Mouse (Mus musculus) heart, postnatal 0 days (tissue): Measurements from ENCODE around the gene Yes1. TPM values are rescaled to one million over a fixed set of nuclear protein-coding genes. Genes with fewer than 3 reads are reported as not detected.

ENCODE experiments used
- ATAC-seq: fragments of 200-750 bp; cut with Nextera tagmentation; 2 replicates; pipeline ENCODE4 v1.8.0; 2017; ENCODE audit warnings: low read depth, moderate number of reproducible peaks, moderate library complexity; ENCODE audit not compliant: insufficient read depth
- DNase-seq: peaks from one replicate; pipeline ENCODE4 v3.0.0-alpha.2; 2016; ENCODE audit warnings: low spot score
- H3K27ac ChIP-seq: fragments of 300-500 bp; sonication (generic); 2 replicates; pipeline ENCODE4 v1.5.1; 2014; ENCODE audit warnings: low read depth, mild to moderate bottlenecking
- H3K27me3 ChIP-seq: fragments of 300-500 bp; sonication (generic); 2 replicates; pipeline ENCODE4 v1.6.1; 2014; ENCODE audit warnings: low read length, mixed read lengths; ENCODE audit not compliant: control insufficient read depth, insufficient read depth
- H3K36me3 ChIP-seq: fragments of 300-500 bp; sonication (generic); replicated peaks from 2 replicates; pipeline ENCODE4 v1.6.1; 2014; ENCODE audit warnings: low read length, mixed read lengths; ENCODE audit not compliant: control insufficient read depth, insufficient read depth
- H3K4me1 ChIP-seq: fragments of 300-500 bp; sonication (generic); 2 replicates; pipeline ENCODE4 v1.6.1; 2014; ENCODE audit warnings: antibody characterized with exemption; ENCODE audit not compliant: control insufficient read depth, insufficient read depth
- H3K4me2 ChIP-seq: fragments of 300-500 bp; sonication (generic); 2 replicates; pipeline ENCODE4 v1.6.1; 2014; ENCODE audit warnings: low read depth, mild to moderate bottlenecking, low read length, moderate library complexity
- H3K4me3 ChIP-seq: fragments of 300-500 bp; sonication (generic); 2 replicates; pipeline ENCODE4 v1.5.1; 2014; ENCODE audit warnings: low read depth, low read length
- H3K9ac ChIP-seq: fragments of 300-500 bp; sonication (generic); replicated peaks from 2 replicates; pipeline ENCODE4 v1.6.1; 2014; ENCODE audit warnings: low read depth, low read length, mixed read lengths
- H3K9me3 ChIP-seq: fragments of 300-500 bp; sonication (generic); replicated peaks from 2 replicates; pipeline ENCODE4 v1.6.1; 2016; ENCODE audit warnings: low read length; ENCODE audit not compliant: control insufficient read depth
- CTCF ChIP-seq: IDR thresholded peaks from 2 replicates; pipeline ENCODE4 v1.5.1; 2016; ENCODE audit warnings: antibody characterized with exemption, control low read depth, low read depth
- EP300 ChIP-seq: IDR thresholded peaks from 2 replicates; pipeline ENCODE4 v1.6.1; 2016; ENCODE audit warnings: antibody characterized with exemption, low read depth
- WGBS: fragments of 180-500 bp; shearing (Covaris S2); extraction: QIAGEN DNeasy Blood & Tissue Kit; methylation state at CpG from one replicate; pipeline ENCODE4 v1.1.7; 2014; 5-methylcytosine and 5-hydroxymethylcytosine counted together
- polyA plus RNA-seq: library from polyadenylated mRNA; unstranded; fragments of >200 nt; fragmentation: Nextera tagmentation; extraction: Ambion mirVana; gene quantifications from 2 replicates; pipeline ENCODE4 v1.2.1, GENCODE M21; 2015
- total RNA-seq: library from RNA; depleted of rRNA; stranded (reverse); fragments of >200 nt; gene quantifications from 2 replicates; pipeline ENCODE4 v1.2.3, GENCODE M21; 2014; ENCODE audit warnings: low replicate concordance

Yes1 gene
- total and polyA plus RNA-seq, 2 experiments from 2014 or later: 19.0 to 24.5 TPM

DNA sequence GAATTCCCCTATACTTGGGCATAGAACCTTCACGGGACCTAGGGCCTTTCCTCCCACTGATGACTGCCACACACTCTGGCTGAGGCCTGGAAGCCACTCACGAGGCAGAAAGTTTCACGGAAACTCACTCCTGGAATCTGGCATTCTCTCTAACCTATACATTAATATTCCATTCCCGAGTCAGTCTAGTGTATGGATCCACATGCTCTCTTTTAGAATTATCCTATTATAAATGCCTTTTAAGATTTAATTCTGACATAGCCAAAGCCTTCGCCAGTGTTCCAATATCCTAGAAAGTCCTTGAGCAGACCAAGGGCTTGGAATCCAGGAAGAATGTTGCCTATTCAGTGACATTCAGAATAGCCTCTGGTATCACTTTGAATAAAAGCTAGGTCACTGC lies 100.5 kb downstream of the Yes1 start:
- no peak overlapping the region for H3K9ac ChIP-seq
- H3K27me3 ChIP-seq: no peaks in the 10 kb centered on the region
- no peaks in the 10 kb centered on the region for H3K36me3 ChIP-seq
- H3K4me3 ChIP-seq: no peak overlapping the region
- ATAC-seq (no peak), DNase-seq (no peak)
- TF ChIP-seq EP300 (no peak), CTCF (no peak)
- H3K4me1 ChIP-seq: 0 out of 2 replicates have a peak, but pooled peaks cover 5% of the 10 kb centered on the region
- 69% methylated on average over 5 of the region's 5 CpGs for WGBS
- no peak overlapping the region for H3K4me2 ChIP-seq
- no peaks in the 10 kb centered on the region for H3K9me3 ChIP-seq
- H3K27ac ChIP-seq: no peak overlapping the region

DNA sequence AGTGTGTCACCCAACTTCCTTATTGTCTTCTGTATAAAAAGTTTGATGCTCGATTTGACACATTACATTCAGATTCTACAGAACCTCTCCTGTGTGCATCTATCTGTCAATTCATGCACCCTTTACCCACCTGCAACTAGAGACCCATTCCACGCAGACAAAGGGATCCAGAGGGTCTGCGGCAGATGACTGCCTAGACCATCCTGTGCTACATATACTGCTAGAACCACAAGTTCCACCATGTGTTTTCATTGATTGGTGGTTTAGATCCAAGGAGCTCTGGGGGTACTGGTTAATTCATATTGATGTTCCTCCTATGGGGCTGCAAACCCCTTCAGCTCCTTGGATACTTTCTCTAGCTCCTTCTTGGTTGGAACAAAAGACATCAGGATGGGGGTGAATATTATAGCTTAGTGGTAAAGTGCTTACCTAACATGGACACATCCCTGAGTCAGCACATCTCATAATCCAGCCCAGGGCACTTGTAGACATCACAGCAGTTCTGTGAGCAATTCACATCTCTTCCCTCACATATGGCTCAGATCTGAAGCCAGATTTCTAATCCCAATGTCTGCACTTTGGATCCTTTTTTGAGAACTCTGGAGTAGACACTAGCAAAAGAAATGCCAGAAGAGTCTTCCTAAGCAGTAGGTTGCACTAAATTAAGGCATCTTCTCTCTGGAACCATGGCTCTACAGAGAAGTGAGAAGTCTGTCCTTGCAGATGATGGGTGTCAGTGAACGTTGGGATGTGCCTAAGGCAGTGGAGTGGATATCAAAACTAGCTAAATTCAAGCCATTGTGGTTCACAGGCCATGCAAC lies 101.5 kb downstream of the Yes1 start:
- H3K9me3 ChIP-seq: no peaks in the 10 kb centered on the region
- no peaks in the 10 kb centered on the region for H3K36me3 ChIP-seq
- no peak overlapping the region; the same call in 1 of the 2 replicates for H3K4me2 ChIP-seq
- H3K27me3 ChIP-seq: no peaks in the 10 kb centered on the region
- H3K4me1 ChIP-seq: 0 out of 2 replicates have a peak, but pooled peaks cover 5% of the 10 kb centered on the region
- no peak for ATAC-seq
- no peak overlapping the region for H3K27ac ChIP-seq
- H3K9ac ChIP-seq: no peak overlapping the region
- H3K4me3 ChIP-seq: no peak overlapping the region
- WGBS: 65% methylated on average over 4 of the region's 4 CpGs
- DNase-seq: no peak
- TF ChIP-seq CTCF (no peak), EP300 (no peak)

DNA sequence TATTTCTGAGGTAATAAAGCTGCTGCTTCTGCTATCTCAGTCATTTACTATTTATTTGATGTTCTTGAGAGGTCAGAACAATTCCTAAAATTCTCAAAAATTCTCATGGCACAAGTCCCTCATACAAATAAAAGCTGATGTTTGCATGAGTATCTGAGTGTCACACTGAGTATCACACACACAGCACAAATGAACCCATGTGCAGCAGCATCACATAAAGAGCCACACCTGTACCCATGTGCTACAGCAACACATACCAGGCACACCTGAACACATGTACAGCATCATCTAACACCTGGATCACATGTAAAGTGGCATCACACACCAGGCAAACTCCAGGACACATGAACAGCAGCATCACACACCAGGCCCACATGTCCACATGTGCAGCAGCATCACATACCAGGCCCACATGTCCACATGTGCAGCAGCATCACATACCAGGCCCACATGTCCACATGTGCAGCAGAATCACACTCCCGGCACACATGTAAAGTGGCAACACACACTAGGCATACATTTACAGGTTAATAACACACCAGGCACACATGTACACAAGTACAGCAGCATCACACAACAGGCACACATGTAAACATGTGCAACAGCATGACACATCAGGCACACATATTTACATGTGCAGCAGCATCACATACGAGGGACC lies 102.2 kb downstream of the Yes1 start:
- Histone ChIP-seq H3K9me3 (no peaks in the 10 kb centered on the region), H3K27ac (peak overlapping the region; percentile 95), H3K4me2 (peak overlapping the region; percentile 70), H3K4me1 (0 out of 2 replicates have a peak, but pooled peaks cover 5% of the 10 kb centered on the region), H3K27me3 (no peaks in the 10 kb centered on the region), H3K4me3 (peak overlapping the region; percentile 73), H3K9ac (peak overlapping the region; percentile 69), H3K36me3 (no peaks in the 10 kb centered on the region)
- WGBS: 19% methylated on average over 2 of the region's 2 CpGs
- TF ChIP-seq EP300 (no peak), CTCF (no peak)
- DNase-seq (no peak), ATAC-seq (peak; percentile 3; the same call in 1 of the 2 replicates)

DNA sequence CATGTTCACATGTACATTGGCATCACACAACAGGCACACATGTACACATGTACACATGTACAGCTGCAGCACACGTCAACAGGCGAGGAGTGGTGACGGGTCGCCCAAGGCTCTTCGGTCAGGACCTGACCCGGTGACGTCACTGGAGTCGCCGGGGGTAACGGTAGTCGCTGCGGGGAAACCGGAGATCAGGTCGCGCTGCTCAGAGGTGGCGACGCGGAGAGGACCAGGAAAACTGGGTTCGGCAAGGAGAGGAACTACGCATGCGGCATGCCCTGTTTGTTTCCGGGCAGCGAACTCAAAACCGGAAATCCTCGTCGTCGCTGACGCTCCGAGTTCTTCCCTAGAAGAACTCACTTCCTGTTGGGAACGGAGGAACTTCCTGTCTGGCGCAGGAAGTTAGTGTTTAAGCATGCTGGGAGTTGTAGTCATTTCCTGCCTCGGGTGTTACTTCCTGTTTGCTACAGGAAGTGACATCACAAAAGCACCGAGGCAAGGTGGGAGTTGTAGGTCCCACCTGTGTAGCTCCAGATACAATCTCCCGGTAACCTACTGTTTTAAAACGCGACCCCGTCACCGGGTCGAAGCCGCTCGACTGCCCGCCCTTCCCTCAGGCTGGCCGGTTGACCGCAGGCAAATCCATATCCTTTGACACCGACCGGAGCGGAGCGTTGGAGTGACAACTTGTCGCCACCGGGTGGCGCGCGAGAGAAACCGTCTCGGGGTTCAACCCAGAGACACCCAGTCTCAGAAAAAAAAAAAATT lies 102.9 kb downstream of the Yes1 start:
- WGBS: under 1% methylated on average over 55 of the region's 55 CpGs

DNA sequence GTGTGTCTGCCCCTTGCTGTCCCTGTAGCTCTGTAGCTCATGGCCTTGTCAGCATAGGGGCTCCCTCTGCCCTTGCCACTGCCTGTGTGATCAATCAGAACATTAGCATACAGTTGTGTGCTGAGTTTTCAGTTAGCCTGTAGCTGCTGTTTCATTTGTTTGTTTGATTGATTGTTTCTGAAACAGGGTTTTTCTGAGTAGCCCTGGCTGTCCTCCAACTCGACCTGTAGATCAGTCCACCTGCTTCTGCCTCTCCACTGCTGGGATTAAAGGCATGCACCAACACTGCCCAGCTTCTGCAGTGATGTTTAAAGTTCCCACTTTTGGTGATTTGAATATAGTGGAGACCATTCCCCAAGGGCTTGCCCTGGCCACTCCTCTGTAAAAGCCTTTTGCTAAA lies 106.8 kb downstream of the Yes1 start:
- Histone ChIP-seq H3K27me3 (no peaks in the 10 kb centered on the region), H3K4me2 (no peak overlapping the region), H3K4me3 (no peak overlapping the region), H3K36me3 (no peaks in the 10 kb centered on the region), H3K9me3 (no peaks in the 10 kb centered on the region), H3K9ac (no peak overlapping the region), H3K27ac (no peak overlapping the region), H3K4me1 (0 out of 2 replicates have a peak, but pooled peaks cover 5% of the 10 kb centered on the region)
- DNase-seq (no peak), ATAC-seq (no peak)
- TF ChIP-seq EP300 (no peak), CTCF (no peak)
- 50% methylated on average over 1 of the region's 1 CpGs for WGBS

More for the DNA sequence above, 102.9 kb downstream of the Yes1 start:
- Histone ChIP-seq H3K4me3 (peak overlapping the region; percentile 73), H3K27me3 (no peaks in the 10 kb centered on the region), H3K4me2 (peak overlapping the region; percentile 70), H3K9me3 (no peaks in the 10 kb centered on the region), H3K9ac (peak overlapping the region; percentile 69), H3K36me3 (no peaks in the 10 kb centered on the region), H3K27ac (peak overlapping the region; percentile 95), H3K4me1 (0 out of 2 replicates have a peak, but pooled peaks cover 5% of the 10 kb centered on the region)
- peak; percentile 97 for ATAC-seq
- 0 out of 2 replicates have a peak, but pooled peaks have one; percentile 28 for TF ChIP-seq EP300
- peak; percentile 74 for TF ChIP-seq CTCF
- peak; percentile 100 for DNase-seq
